Mouse (Mus musculus) kidney, postnatal 4 days (tissue): ENCODE data around the gene Optn.

Source experiments
- DNase-seq, 2 experiments: peaks; one replicate each; pipeline ENCODE4 v3.0.0; 2021; ENCODE audit warnings: mixed read lengths in 2 of 2

Gene Optn

GRCm38 (mm10) chr2:5059997-5060396, 3.9 kb downstream of the Optn start:
- no peak for DNase-seq

- no peak for DNase-seq
Measured at GRCm38 (mm10) chr2:5058436-5058835, 5.4 kb downstream of the Optn start.

- DNase-seq: no peak
Measured at GRCm38 (mm10) chr2:5050562-5050961, 13.3 kb downstream of the Optn start.

GRCm38 (mm10) chr2:5047016-5047415, 16.8 kb downstream of the Optn start:
- DNase-seq: no peak

- peak; percentile 24 to 56 for DNase-seq
Measured at GRCm38 (mm10) chr2:5045269-5045965, 18.4 kb downstream of the Optn start.

GRCm38 (mm10) chr2:5044321-5044720, 19.5 kb downstream of the Optn start:
- DNase-seq: no peak

- no peak for DNase-seq
Measured at GRCm38 (mm10) chr2:5043476-5043761, 20.4 kb downstream of the Optn start.

- no peak for DNase-seq
Measured at GRCm38 (mm10) chr2:5042616-5043475, 21.0 kb downstream of the Optn start.

- DNase-seq: no peak
Measured at GRCm38 (mm10) chr2:5041854-5042253, 22.0 kb downstream of the Optn start.

- no peak for DNase-seq
Measured at GRCm38 (mm10) chr2:5040281-5041161, 23.3 kb downstream of the Optn start.

- DNase-seq: no peak
Measured at GRCm38 (mm10) chr2:5039350-5040170, 24.3 kb downstream of the Optn start.

GRCm38 (mm10) chr2:5038320-5038719, 25.5 kb downstream of the Optn start:
- DNase-seq: no peak

GRCm38 (mm10) chr2:5037390-5037789, 26.5 kb downstream of the Optn start:
- no peak for DNase-seq

- no peak for DNase-seq
Measured at GRCm38 (mm10) chr2:5036411-5037076, 27.3 kb downstream of the Optn start.

- no peak for DNase-seq
Measured at GRCm38 (mm10) chr2:5035241-5035640, 28.6 kb downstream of the Optn start.

- no peak for DNase-seq
Measured at GRCm38 (mm10) chr2:5034801-5035200, 29.1 kb downstream of the Optn start.

GRCm38 (mm10) chr2:5033546-5034420, 30.1 kb downstream of the Optn start:
- DNase-seq: peak; percentile 13 to 32

- no peak for DNase-seq
Measured at GRCm38 (mm10) chr2:5032665-5033064, 31.2 kb downstream of the Optn start.

GRCm38 (mm10) chr2:5031215-5031614, 32.6 kb downstream of the Optn start:
- DNase-seq: no peak

GRCm38 (mm10) chr2:5029808-5030207, 34.0 kb downstream of the Optn start:
- no peak for DNase-seq

- no peak for DNase-seq
Measured at GRCm38 (mm10) chr2:5028047-5028446, 35.8 kb downstream of the Optn start.
